Mouse (Mus musculus): Measurements from ENCODE around the gene Plcb4.

DNA sequence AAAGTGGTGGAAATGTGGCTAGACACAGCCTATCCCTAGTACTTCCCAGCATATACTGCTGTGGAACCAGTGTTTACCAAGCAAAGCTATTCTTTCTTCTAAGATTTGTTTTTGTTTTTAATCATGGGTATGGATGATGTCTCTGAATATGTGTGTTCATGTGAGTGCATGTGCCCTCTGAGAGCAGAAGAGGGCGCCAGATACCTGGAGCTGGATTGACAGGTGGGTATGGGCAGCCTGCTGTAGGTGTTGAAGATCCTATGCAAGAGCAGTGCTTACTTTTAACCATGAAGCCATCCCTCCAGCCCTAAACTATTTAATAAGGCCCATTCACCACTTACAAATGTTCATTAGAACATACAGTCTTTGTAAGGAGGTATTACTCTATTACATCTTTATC lies 231.3 kb downstream of the Plcb4 start:
- no peak for TF ChIP-seq POLR2A (IDR thresholded peaks at IDR 0.05; ENCODE audit: borderline replicate concordance, extremely low read depth, low read depth, low read length)
- TF ChIP-seq CTCF (IDR thresholded peaks at IDR 0.05; ENCODE audit: insufficient read depth, low read length): peak; percentile 33; the same call in 1 of the 2 replicates
